Mouse (Mus musculus) midbrain, postnatal 0 days (tissue): ENCODE results near the gene Rbm25. TPM values are rescaled to one million over a fixed set of nuclear protein-coding genes. Genes with fewer than 3 reads are reported as not detected.

Experiments
- ATAC-seq: fragments of 200-750 bp; cut with Nextera tagmentation; 2 replicates; pipeline ENCODE4 v1.8.0; 2017; ENCODE audit warnings: moderate number of reproducible peaks, mild to moderate bottlenecking, moderate TSS enrichment, moderate library complexity; ENCODE audit not compliant: low FRiP score
- DNase-seq: peaks from one replicate; pipeline ENCODE4 v3.0.0-alpha.2; 2015; ENCODE audit warnings: low spot score
- H3K27ac ChIP-seq: fragments of 300-500 bp; sonication (generic); 2 replicates; pipeline ENCODE4 v1.5.1; 2014; ENCODE audit warnings: low read depth, mild to moderate bottlenecking, low read length, mixed read lengths
- H3K27me3 ChIP-seq: fragments of 300-500 bp; sonication (generic); 2 replicates; pipeline ENCODE4 v1.6.1; 2014; ENCODE audit warnings: low read length, control low read depth, mixed read lengths; ENCODE audit not compliant: insufficient read depth
- H3K36me3 ChIP-seq: fragments of 300-500 bp; sonication (generic); 2 replicates; pipeline ENCODE4 v1.6.1; 2014; ENCODE audit warnings: low read length, control low read depth, mixed read lengths; ENCODE audit not compliant: insufficient read depth
- H3K4me1 ChIP-seq: fragments of 300-500 bp; sonication (generic); 2 replicates; pipeline ENCODE4 v1.6.1; 2014; ENCODE audit warnings: mild to moderate bottlenecking, control low read depth, antibody characterized with exemption, low read length, mixed read lengths; ENCODE audit not compliant: insufficient read depth
- H3K4me2 ChIP-seq: fragments of 300-500 bp; sonication (generic); 2 replicates; pipeline ENCODE4 v1.6.1; 2014; ENCODE audit warnings: low read depth, mild to moderate bottlenecking, low read length, mixed read lengths; ENCODE audit not compliant: poor library complexity, severe bottlenecking
- H3K4me3 ChIP-seq: fragments of 300-500 bp; sonication (generic); 2 replicates; pipeline ENCODE4 v1.5.1; 2014; ENCODE audit warnings: low read depth, mild to moderate bottlenecking, low read length, moderate library complexity
- H3K9ac ChIP-seq: fragments of 300-500 bp; sonication (generic); replicated peaks from 2 replicates; pipeline ENCODE4 v1.6.1; 2014; ENCODE audit warnings: mild to moderate bottlenecking, low read length, moderate library complexity, mixed read lengths; ENCODE audit not compliant: poor library complexity, severe bottlenecking
- H3K9me3 ChIP-seq: fragments of 300-500 bp; sonication (generic); 2 replicates; pipeline ENCODE4 v1.6.1; 2016; ENCODE audit warnings: low read length, control low read depth
- CTCF ChIP-seq: IDR thresholded peaks from 2 replicates; pipeline ENCODE4 v1.5.1; 2016; ENCODE audit warnings: antibody characterized with exemption, mild to moderate bottlenecking
- WGBS: fragments of 180-500 bp; shearing (Covaris S2); extraction: QIAGEN DNeasy Blood & Tissue Kit; methylation state at CpG from one replicate; pipeline ENCODE4 v1.1.7; 2014; 5-methylcytosine and 5-hydroxymethylcytosine counted together
- polyA plus RNA-seq: library from polyadenylated mRNA; unstranded; fragments of >200 nt; fragmentation: Nextera tagmentation; extraction: Ambion mirVana; gene quantifications from 2 replicates; pipeline ENCODE4 v1.2.1, GENCODE M21; 2015
- total RNA-seq: library from RNA; depleted of rRNA; stranded (reverse); fragments of >200 nt; gene quantifications from 2 replicates; pipeline ENCODE4 v1.2.3, GENCODE M21; 2014; rRNA removed

Rbm25 gene
- total and polyA plus RNA-seq, 2 experiments from 2014 or later = 68.2 to 231 TPM

GRCm38 (mm10) chr12:83726510-83727308 lies 95.7 kb downstream of the Rbm25 start:
- H3K36me3 ChIP-seq = peaks cover 60% of the 10 kb centered on the region

DNA sequence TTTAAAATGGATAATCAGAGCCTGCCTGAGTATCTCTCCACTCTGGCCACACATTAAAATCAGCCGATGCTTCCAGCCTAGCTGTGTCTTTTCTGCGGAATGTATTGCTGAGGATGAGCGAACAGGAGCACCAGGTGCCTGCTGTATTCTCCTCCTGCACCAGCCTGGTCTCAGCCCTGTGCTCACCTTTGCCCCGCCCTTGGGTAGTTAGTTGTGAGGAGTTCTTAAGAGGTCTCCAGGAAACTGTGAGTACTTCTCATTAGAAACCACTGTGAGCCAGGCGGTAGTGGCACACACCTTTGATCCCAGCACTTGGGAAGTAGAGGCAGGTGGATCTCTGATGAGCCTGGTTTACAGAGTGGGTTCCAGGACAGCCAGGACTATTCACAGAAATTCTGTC lies 101.2 kb downstream of the Rbm25 start:
- Histone ChIP-seq H3K27ac (no peak overlapping the region), H3K9me3 (no peaks in the 10 kb centered on the region), H3K4me2 (no peak overlapping the region), H3K27me3 (no peaks in the 10 kb centered on the region), H3K4me3 (no peak overlapping the region), H3K4me1 (no peaks in the 10 kb centered on the region), H3K36me3 (peaks cover 54% of the 10 kb centered on the region), H3K9ac (no peak overlapping the region)
- no peak for DNase-seq
- WGBS = 98% methylated on average over 5 of the region's 5 CpGs
- TF ChIP-seq CTCF = no peak
- ATAC-seq = no peak

More at GRCm38 (mm10) chr12:83726510-83727308, 95.7 kb downstream of the Rbm25 start:
- H3K4me1 ChIP-seq = no peaks in the 10 kb centered on the region
- H3K27me3 ChIP-seq = no peaks in the 10 kb centered on the region
- ATAC-seq = no peak
- no peak overlapping the region for H3K4me3 ChIP-seq
- H3K27ac ChIP-seq = no peak overlapping the region
- H3K9ac ChIP-seq = no peak overlapping the region
- H3K4me2 ChIP-seq = no peak overlapping the region
- H3K9me3 ChIP-seq = no peaks in the 10 kb centered on the region
- DNase-seq = no peak
- WGBS = 93% methylated on average over 12 of the region's 12 CpGs
- no peak for TF ChIP-seq CTCF

Other genes with a start within 250 kb of the Rbm25 start
- 31.7 and 35.9 TPM in 2 replicates for gene Dpf3, start 143.5 kb upstream of the Rbm25 start, total RNA-seq
- gene Dpf3, start 143.5 kb upstream of the Rbm25 start, polyA plus RNA-seq = 10.3 and 14.3 TPM in 2 replicates
- 38.4 and 48.7 TPM in 2 replicates for gene Dcaf4, start 110.8 kb upstream of the Rbm25 start, total RNA-seq
- gene Dcaf4, start 110.8 kb upstream of the Rbm25 start, polyA plus RNA-seq = 40.8 and 41.9 TPM in 2 replicates
- gene Zfyve1, start 34.0 kb upstream of the Rbm25 start, total RNA-seq = 32.2 and 35.7 TPM in 2 replicates
- gene Zfyve1, start 34.0 kb upstream of the Rbm25 start, polyA plus RNA-seq = 12.9 and 15.6 TPM in 2 replicates
- gene Psen1, start 56.9 kb downstream of the Rbm25 start, total RNA-seq = 64.6 and 68.5 TPM in 2 replicates
- gene Psen1, start 56.9 kb downstream of the Rbm25 start, polyA plus RNA-seq = 57.1 and 58.2 TPM in 2 replicates
- gene Papln, start 132.4 kb downstream of the Rbm25 start, total RNA-seq = 2.4 and 2.7 TPM in 2 replicates
- 0.33 and 0.37 TPM in 2 replicates for gene Papln, start 132.4 kb downstream of the Rbm25 start, polyA plus RNA-seq